17 mouse cellular contexts compared by ENCODE assay signal in genomic region chr5:150150986-150151385, GRCm38 (mm10). TPM values are rescaled to one million over a fixed set of nuclear protein-coding genes. Genes with fewer than 3 reads are reported as not detected.
DNase-seq lines count a peak whose midpoint lies in the region; TF ChIP-seq lines count a peak whose summit lies in the region.
"Had no signal": no experiment of that assay in that cellular context is flagged by ENCODE, and none has a peak within 500 bp of the region (broad histone marks: within the 10 kb centered on the region; RNA-seq: fewer than 3 reads in every experiment).

No protein-coding gene starts in this region.

- 62% methylated on average over 4 of the region's 4 CpGs for WGBS in cerebellum, adult 2 months

- TF ChIP-seq CTCF in cerebellum, adult 2 months (IDR thresholded peaks at IDR 0.05; ENCODE audit: borderline replicate concordance, insufficient read depth, low read depth, low read length): no peak
- no peak for TF ChIP-seq CTCF in layer of hippocampus, adult 2 months (conservative IDR thresholded peaks at IDR 0.05)

- DNase-seq in cerebellum, postnatal 14 days: peak; percentile 37 to 55
- no peak for DNase-seq in cerebellum, adult 2 months
- no peak for DNase-seq in layer of hippocampus, adult 2 months (ENCODE audit: low spot score in 2 of 2)
- no peak for DNase-seq in layer of hippocampus, adult 8-10 months (ENCODE audit: low spot score in 2 of 2)
- no peak for DNase-seq in spleen, postnatal 14 days (ENCODE audit: low spot score in 2 of 2)
- DNase-seq: adrenal gland, adult 2 months; adrenal gland, postnatal 10 days; adrenal gland, postnatal 25 days; cerebellum, adult 11-12 months; cerebellum, adult 9-10 months; cerebellum, postnatal 25 days; forebrain, postnatal 0 days had no signal

- no peak overlapping the region for H3K27ac ChIP-seq in cerebellum, adult 2 months (ENCODE audit: insufficient read depth, low read length)
- H3K27ac ChIP-seq in layer of hippocampus, adult 2 months: peak overlapping the region; percentile 95; the same call in 1 of the 2 replicates
- 0 out of 2 replicates have a peak overlapping the region, but pooled peaks have one; percentile 3 for H3K27ac ChIP-seq in brown adipose tissue, adult 24 weeks (replicated peaks; ENCODE audit: low read depth, low read length)
- H3K27ac ChIP-seq: embryonic facial prominence, embryonic 10.5 days; embryonic facial prominence, embryonic 12.5 days; forebrain, embryonic 13.5 days; forebrain, embryonic 15.5 days had no signal

- TF ChIP-seq POLR2A in cerebellum, adult 2 months (IDR thresholded peaks at IDR 0.05; ENCODE audit: borderline replicate concordance, insufficient read depth, low read length): no peak

- H3K4me1 ChIP-seq in cerebellum, adult 2 months (ENCODE audit: control insufficient read depth, insufficient read depth, low read length): peaks cover 15% of the 10 kb centered on the region
- H3K4me1 ChIP-seq in brown adipose tissue, adult 24 weeks (ENCODE audit: control insufficient read depth, insufficient read depth, insufficient read length, low read length): peaks cover 13% of the 10 kb centered on the region

- H3K27me3 ChIP-seq in cerebellum, adult 2 months (ENCODE audit: control insufficient read depth, insufficient read depth, low read length): no peaks in the 10 kb centered on the region
- H3K27me3 ChIP-seq: embryonic facial prominence, embryonic 12.5 days; forebrain, embryonic 13.5 days; forebrain, embryonic 15.5 days had no signal

- no peak overlapping the region for H3K4me3 ChIP-seq in cerebellum, adult 2 months (replicated peaks; ENCODE audit: insufficient read depth, low read depth, low read length)
- no peak overlapping the region for H3K4me3 ChIP-seq in layer of hippocampus, adult 2 months
- no peak overlapping the region for H3K4me3 ChIP-seq in brown adipose tissue, adult 24 weeks (ENCODE audit: insufficient read depth, low read depth, low read length)
- H3K4me3 ChIP-seq: embryonic facial prominence, embryonic 10.5 days; embryonic facial prominence, embryonic 12.5 days; forebrain, embryonic 13.5 days; forebrain, embryonic 15.5 days had no signal

RNA-seq across cellular contexts. Expression of gene Fry, which starts 32.5 kb away (rescaled TPM):
- polyA plus RNA-seq in cerebellum, adult 2 months (2012; rRNA removed): 92.2 and 95.9 TPM in 2 replicates
- total RNA-seq in layer of hippocampus, adult 2 months (2021): 100 to 1,000 TPM; 215 to 246 TPM
- 100 to 1,000 TPM; 173 to 253 (median 207) TPM for total RNA-seq in layer of hippocampus, adult 8-10 months (2022)
- 39.7 and 41.4 TPM in 2 replicates for polyA plus RNA-seq in brown adipose tissue, adult 24 weeks (2012; ENCODE audit: insufficient read depth, insufficient read length, missing spikeins)

Comparison
In these comparisons a context has a peak if more than half of its experiments do, and no peak if none do; other contexts are left out.
1. DNase-seq: peak in cerebellum, postnatal 14 days (2 of 2); none in cerebellum, adult 2 months (0 of 2), layer of hippocampus, adult 2 months (0 of 2), layer of hippocampus, adult 8-10 months (0 of 2) and spleen, postnatal 14 days (0 of 2).